Mouse (Mus musculus) limb, embryonic 10.5 days (tissue): ENCODE results near the gene Baiap2l2. TPM values are rescaled to one million over a fixed set of nuclear protein-coding genes. Genes with fewer than 3 reads are reported as not detected.
A peak's percentile ranks its signal among the peaks of the same experiment; 100 is the strongest.

Source experiments
- DNase-seq: peaks from one replicate; pipeline ENCODE4 v3.0.0-alpha.2; 2017; ENCODE audit warnings: low spot score
- H3K27ac ChIP-seq: fragments of 300-500 bp; sonication (generic); 2 replicates; pipeline ENCODE4 v1.5.1; 2016; ENCODE audit warnings: mild to moderate bottlenecking
- H3K27me3 ChIP-seq: fragments of 300-500 bp; sonication (generic); 2 replicates; pipeline ENCODE4 v1.6.1; 2016; ENCODE audit warnings: low read depth, mild to moderate bottlenecking; ENCODE audit not compliant: poor library complexity, severe bottlenecking
- H3K36me3 ChIP-seq: fragments of 300-500 bp; sonication (generic); 2 replicates; pipeline ENCODE4 v1.6.1; 2016; ENCODE audit warnings: mild to moderate bottlenecking, moderate library complexity
- H3K4me1 ChIP-seq: fragments of 300-500 bp; sonication (generic); 2 replicates; pipeline ENCODE4 v1.6.1; 2016
- H3K4me3 ChIP-seq: fragments of 300-500 bp; sonication (generic); 2 replicates; pipeline ENCODE4 v1.5.1; 2016; ENCODE audit warnings: mild to moderate bottlenecking, moderate library complexity
- H3K9me3 ChIP-seq: fragments of 300-500 bp; sonication (generic); replicated peaks from 2 replicates; pipeline ENCODE4 v1.6.1; 2016; ENCODE audit warnings: mild to moderate bottlenecking
- WGBS: fragments of 180-500 bp; shearing (Covaris S2); methylation state at CpG from one replicate; pipeline ENCODE4 v1.1.7; 2016; 5-methylcytosine and 5-hydroxymethylcytosine counted together
- polyA plus RNA-seq: library from polyadenylated mRNA; unstranded; fragments of >200 nt; fragmentation: Nextera tagmentation; extraction: Ambion mirVana; gene quantifications from 2 replicates; pipeline ENCODE4 v1.2.1, GENCODE M21; 2016

Gene Baiap2l2
- polyA plus RNA-seq, 1 experiment from 2014 or later, result 3.1 TPM

DNA sequence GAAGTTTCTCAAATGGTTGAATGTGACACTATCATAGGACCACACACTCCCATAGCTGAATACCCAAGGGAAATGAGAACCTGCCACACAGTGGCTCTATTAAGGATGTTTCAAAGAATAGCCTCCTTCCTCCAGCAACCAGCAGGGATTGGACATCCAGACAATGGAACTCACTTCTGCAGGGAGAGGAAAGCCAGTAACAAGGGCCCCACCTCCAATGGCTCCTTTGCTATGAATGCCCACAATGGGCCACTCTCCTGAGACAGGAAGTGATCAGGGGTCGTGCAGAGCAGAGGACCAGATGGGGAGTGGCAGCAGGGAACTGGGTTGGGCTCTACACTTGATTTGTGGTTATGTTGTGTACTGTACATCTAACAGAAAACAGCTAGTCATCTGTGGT, 16.8 kb downstream of the Baiap2l2 start:
- no peak for DNase-seq
- Histone ChIP-seq H3K4me1 (peaks cover 14% of the 10 kb centered on the region), H3K27me3 (peaks cover 49% of the 10 kb centered on the region), H3K36me3 (no peaks in the 10 kb centered on the region), H3K9me3 (no peaks in the 10 kb centered on the region), H3K4me3 (no peak overlapping the region), H3K27ac (no peak overlapping the region)
- 14% methylated on average over 1 of the region's 1 CpGs for WGBS

DNA sequence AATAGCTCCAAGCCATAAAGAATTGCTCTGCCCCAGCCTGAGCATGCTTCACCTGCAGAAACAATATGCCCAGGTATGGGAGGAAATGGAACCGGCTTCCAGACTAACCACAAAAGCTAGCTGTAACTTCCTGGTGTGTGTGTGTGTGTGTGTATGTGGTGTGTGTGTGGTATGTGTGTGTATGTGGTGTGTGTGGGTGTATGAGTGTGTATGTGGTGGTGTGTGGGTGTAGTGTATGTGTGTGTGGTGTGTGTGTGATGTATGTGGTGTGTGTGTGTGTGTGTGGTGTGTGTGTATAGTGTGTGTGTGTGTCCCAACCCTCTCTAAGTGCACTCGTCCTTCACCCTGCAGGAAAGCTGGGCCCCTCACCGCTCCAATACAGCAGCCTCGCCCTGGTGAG, 20.0 kb downstream of the Baiap2l2 start:
- H3K27ac ChIP-seq, result no peak overlapping the region
- no peaks in the 10 kb centered on the region for H3K36me3 ChIP-seq
- H3K4me1 ChIP-seq, result peaks cover 24% of the 10 kb centered on the region
- WGBS, result 76% methylated on average over 4 of the region's 4 CpGs
- H3K27me3 ChIP-seq, result peaks cover 62% of the 10 kb centered on the region
- no peaks in the 10 kb centered on the region for H3K9me3 ChIP-seq
- DNase-seq, result no peak
- H3K4me3 ChIP-seq, result no peak overlapping the region

DNA sequence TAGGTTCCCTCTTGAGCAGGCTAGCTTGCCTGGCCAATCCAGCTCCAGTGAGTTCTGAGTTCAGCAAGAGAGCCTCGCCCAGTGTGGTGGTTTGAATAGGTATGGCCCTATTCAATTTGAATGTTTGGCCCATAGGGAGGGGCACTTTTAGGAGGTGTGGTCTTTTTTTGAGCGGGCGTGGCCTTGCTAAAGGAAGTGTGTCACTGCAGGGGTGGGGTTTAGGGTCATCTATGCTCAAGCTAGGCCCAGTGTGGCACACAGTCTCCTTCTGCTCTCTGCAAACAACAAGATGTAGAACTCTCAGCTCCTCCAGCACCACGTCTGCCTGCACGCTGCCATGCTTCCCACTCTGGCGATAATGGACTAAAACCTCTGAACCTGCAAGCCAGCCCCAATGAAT, 21.6 kb downstream of the Baiap2l2 start:
- H3K27ac ChIP-seq, result no peak overlapping the region
- peaks cover 66% of the 10 kb centered on the region for H3K27me3 ChIP-seq
- 92% methylated on average over 6 of the region's 6 CpGs for WGBS
- no peak for DNase-seq
- peaks cover 28% of the 10 kb centered on the region for H3K4me1 ChIP-seq
- H3K9me3 ChIP-seq, result no peaks in the 10 kb centered on the region
- H3K4me3 ChIP-seq, result no peak overlapping the region
- H3K36me3 ChIP-seq, result no peaks in the 10 kb centered on the region

DNA sequence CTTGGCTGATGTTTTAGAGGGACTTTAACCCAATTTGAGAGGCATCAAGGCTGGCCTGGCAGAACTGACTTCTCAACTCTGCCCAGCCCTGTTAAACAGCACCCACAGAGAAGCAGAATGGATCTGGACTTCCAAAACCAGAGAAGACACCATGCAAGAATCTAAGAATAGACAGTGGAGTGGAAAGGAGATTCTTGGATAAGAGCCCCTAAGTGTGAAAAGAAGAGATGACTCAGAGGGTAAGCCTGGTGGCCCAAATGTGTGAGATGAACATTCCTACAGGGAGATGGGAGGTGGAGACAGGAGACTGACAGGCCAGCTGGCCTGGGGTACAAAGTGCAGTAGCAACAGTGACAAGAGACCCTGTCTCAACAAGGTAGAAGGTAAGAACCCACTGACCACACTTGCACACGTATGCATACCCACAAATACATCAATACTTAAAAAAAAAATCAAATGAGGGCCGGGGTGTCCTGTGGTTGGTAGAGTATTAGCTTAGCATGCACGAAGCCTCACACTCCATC, 22.5 kb downstream of the Baiap2l2 start:
- Histone ChIP-seq H3K9me3 (no peaks in the 10 kb centered on the region), H3K4me1 (peaks cover 35% of the 10 kb centered on the region), H3K27ac (no peak overlapping the region), H3K4me3 (no peak overlapping the region), H3K27me3 (peaks cover 66% of the 10 kb centered on the region), H3K36me3 (no peaks in the 10 kb centered on the region)
- 99% methylated on average over 3 of the region's 3 CpGs for WGBS
- no peak for DNase-seq

DNA sequence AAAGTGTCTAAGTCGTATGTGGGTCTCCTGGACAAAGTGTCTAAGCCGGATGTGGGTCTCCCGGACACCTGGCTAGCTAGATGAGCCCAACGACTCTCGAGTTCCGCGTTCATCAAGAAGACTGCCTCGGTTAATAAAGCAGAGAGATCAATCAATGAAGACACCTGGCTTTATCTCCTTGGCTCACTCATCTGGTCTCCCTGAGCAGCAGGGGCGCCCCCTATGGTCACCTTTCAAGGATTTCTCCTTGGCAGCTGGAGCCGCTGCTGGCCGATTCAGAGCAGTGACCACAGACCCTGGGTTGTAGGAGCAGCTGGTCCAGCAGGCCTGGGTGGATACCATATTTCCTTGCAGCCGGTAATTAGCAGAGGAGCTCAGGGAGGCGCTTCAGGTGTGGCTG, 23.0 kb downstream of the Baiap2l2 start:
- no peaks in the 10 kb centered on the region for H3K9me3 ChIP-seq
- WGBS, result 24% methylated on average over 13 of the region's 13 CpGs
- peaks cover 35% of the 10 kb centered on the region for H3K4me1 ChIP-seq
- H3K27me3 ChIP-seq, result peaks cover 61% of the 10 kb centered on the region
- H3K4me3 ChIP-seq, result peak overlapping the region; percentile 83
- DNase-seq, result peak; percentile 61
- no peaks in the 10 kb centered on the region for H3K36me3 ChIP-seq
- H3K27ac ChIP-seq, result no peak overlapping the region

- 1% methylated on average over 26 of the region's 28 CpGs for WGBS
- Histone ChIP-seq H3K36me3 (no peaks in the 10 kb centered on the region), H3K4me3 (peak overlapping the region; percentile 83), H3K27me3 (peaks cover 61% of the 10 kb centered on the region), H3K4me1 (peaks cover 35% of the 10 kb centered on the region), H3K9me3 (no peaks in the 10 kb centered on the region), H3K27ac (peak overlapping the region; percentile 77)
- DNase-seq, result peak; percentile 64
Measured at GRCm38 (mm10) chr15:79261757-79262156, 23.6 kb downstream of the Baiap2l2 start.

DNA sequence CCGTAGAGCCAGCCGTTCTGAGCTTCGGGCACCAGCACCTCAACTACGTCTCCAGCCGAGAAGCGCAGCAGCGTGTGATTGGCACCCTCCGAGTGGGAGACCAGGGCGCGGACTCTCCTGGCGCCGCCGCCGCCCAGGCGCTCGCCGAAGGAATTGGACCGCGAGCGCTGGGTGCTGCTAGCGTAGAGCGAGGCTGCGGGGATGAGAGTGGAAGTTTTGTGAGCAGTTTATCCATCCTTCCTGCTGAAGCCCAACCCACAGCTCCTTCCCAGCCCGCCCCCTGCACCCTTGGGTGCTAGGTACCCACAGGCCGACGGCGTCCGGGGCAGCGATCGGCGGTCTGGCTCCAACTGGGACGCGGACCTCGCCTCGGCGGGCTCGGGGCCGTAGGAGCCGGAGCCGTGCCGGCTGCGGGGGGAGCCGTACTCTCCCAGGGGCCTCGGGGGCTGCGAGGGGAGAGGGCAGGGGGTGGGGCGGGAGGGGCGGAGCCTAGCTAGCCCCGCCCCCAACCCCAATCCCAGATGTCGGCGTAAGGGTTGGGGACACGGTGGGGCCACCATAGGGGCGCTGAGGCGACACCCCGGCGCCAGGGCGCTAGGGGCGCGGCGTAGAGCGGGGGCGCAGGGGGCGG, 24.1 kb downstream of the Baiap2l2 start:
- WGBS, result 1% methylated on average over 55 of the region's 62 CpGs
- H3K4me3 ChIP-seq, result peak overlapping the region; percentile 83
- H3K27me3 ChIP-seq, result peaks cover 61% of the 10 kb centered on the region
- peak; percentile 68 for DNase-seq
- no peaks in the 10 kb centered on the region for H3K9me3 ChIP-seq
- no peaks in the 10 kb centered on the region for H3K36me3 ChIP-seq
- peak overlapping the region; percentile 77 for H3K27ac ChIP-seq
- peaks cover 35% of the 10 kb centered on the region for H3K4me1 ChIP-seq

DNA sequence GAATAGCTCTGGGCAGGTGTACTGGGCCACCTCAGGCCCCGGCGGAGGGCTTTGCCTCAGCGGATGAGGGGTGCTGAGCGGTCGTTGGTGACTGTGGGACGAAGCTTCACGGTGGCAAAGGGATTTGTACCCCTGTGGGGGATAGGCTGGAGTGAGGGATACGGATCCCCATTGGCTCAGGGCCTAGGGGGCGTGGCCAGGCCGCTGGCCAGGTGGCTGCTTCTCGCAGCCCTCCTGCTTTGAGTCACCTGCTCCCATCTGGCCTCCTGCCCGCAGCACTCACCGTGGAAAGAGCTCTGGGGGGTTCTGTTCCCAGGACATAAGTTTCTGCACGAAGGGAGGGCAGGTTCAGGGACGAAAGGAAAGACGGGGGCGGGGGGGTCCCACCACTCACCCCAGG, 26.8 kb downstream of the Baiap2l2 start:
- Histone ChIP-seq H3K36me3 (no peaks in the 10 kb centered on the region), H3K4me3 (no peak overlapping the region), H3K27ac (no peak overlapping the region), H3K9me3 (no peaks in the 10 kb centered on the region), H3K27me3 (peaks cover 75% of the 10 kb centered on the region), H3K4me1 (peaks cover 47% of the 10 kb centered on the region)
- DNase-seq, result no peak
- WGBS, result 27% methylated on average over 17 of the region's 17 CpGs

DNA sequence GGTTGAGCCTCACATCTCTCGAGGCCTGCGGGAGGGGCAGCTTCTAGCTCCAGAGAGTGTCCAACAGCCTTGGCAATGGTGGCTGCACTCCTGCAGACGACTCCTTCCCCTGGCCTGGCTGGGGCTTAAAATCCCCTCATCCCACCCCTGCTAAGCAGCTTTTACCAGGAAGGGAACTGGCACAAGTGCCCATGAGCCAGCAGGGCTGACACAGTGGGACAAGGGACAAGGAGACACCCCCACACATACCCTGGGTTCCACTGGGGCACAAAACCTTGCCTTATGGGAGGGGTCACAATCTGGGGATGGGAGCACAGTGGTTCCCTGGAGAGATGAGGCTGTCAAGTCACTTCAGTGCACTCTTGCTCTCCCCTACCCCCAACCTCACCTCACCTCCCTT, 30.7 kb downstream of the Baiap2l2 start, which contains the start of gene Slc16a8:
TSS of gene Slc16a8 (minus strand) at position 101 of the 400 bp plus-strand sequence.
- no peaks in the 10 kb centered on the region for H3K36me3 ChIP-seq
- no peak for DNase-seq
- H3K9me3 ChIP-seq, result no peaks in the 10 kb centered on the region
- peaks cover 55% of the 10 kb centered on the region for H3K4me1 ChIP-seq
- no peak within 1 kb of the TSS for H3K4me3 ChIP-seq
- H3K27ac ChIP-seq, result peak within 1 kb of the TSS; percentile 36; the same call in 1 of the 2 replicates
- WGBS, result 51% methylated on average over 3 of the region's 3 CpGs
- peaks cover 75% of the 10 kb centered on the region for H3K27me3 ChIP-seq

DNA sequence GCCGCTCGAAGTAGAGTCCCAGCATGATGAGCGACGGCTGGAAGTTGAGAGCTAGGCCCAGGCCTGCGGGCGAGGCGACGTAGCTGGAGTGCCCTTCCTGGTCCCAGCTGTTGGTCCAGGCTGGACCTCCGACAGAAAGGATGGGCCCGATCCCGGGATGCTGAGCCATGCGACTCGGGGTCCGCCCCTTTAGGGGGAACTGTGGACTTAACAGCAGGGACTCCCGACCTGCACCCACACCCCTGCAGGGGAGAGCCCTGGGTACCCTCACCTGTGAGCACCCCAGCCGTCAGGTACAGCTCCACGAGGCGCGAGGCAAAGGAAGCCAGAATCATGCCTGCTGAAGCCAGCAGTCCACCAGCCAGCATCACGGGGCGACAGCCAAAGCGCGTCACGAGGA, 32.8 kb downstream of the Baiap2l2 start:
- Histone ChIP-seq H3K4me3 (peak overlapping the region; percentile 51), H3K36me3 (peaks cover 17% of the 10 kb centered on the region), H3K27me3 (peaks cover 61% of the 10 kb centered on the region), H3K9me3 (no peaks in the 10 kb centered on the region), H3K4me1 (peaks cover 42% of the 10 kb centered on the region), H3K27ac (peak overlapping the region; percentile 71)
- DNase-seq, result no peak
- WGBS, result 33% methylated on average over 24 of the region's 24 CpGs

DNA sequence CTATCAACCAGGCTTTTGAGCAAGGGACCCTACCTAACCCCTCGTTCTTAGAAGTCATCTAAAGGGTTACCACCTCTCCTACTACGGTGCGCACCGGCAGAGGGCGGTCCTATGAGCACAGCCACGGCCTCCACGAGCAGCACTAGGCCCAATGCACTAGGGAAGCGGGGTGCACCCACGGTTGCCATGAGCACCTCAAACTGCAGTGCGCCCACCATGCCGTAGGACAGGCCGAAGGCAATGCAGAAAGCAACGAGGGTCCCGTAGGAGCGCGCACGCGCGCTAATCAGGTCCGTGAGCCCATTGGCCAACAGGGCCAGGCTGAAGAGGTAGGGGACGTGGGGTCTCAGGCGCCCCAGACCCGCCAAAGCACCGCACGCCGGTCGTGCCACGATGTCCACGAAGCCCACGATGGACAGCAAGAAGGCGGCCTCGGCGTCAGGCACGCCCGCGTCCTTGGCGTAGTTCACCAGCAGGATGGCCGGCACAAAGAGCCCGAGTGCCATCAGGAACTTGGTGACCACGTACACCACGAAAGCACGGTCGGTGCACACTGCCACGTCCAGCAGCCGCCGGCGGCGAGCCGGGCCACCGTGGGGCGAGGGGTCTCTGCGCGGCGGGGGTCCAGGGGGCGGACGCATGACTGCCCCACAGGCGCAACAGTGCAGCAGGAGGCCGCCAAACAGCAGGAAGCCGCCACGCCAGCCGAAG, 33.4 kb downstream of the Baiap2l2 start:
- H3K4me1 ChIP-seq, result peaks cover 42% of the 10 kb centered on the region
- 3% methylated on average over 61 of the region's 61 CpGs for WGBS
- DNase-seq, result peak; percentile 68
- peak overlapping the region; percentile 51 for H3K4me3 ChIP-seq
- no peaks in the 10 kb centered on the region for H3K9me3 ChIP-seq
- peaks cover 61% of the 10 kb centered on the region for H3K27me3 ChIP-seq
- H3K27ac ChIP-seq, result peak overlapping the region; percentile 71
- peaks cover 22% of the 10 kb centered on the region for H3K36me3 ChIP-seq

GRCm38 (mm10) chr15:79251168-79251567, 34.2 kb downstream of the Baiap2l2 start:
- H3K4me1 ChIP-seq, result peaks cover 42% of the 10 kb centered on the region
- peaks cover 30% of the 10 kb centered on the region for H3K36me3 ChIP-seq
- no peak overlapping the region for H3K27ac ChIP-seq
- WGBS, result 54% methylated on average over 7 of the region's 7 CpGs
- H3K4me3 ChIP-seq, result no peak overlapping the region
- no peak for DNase-seq
- peaks cover 61% of the 10 kb centered on the region for H3K27me3 ChIP-seq
- H3K9me3 ChIP-seq, result no peaks in the 10 kb centered on the region

DNA sequence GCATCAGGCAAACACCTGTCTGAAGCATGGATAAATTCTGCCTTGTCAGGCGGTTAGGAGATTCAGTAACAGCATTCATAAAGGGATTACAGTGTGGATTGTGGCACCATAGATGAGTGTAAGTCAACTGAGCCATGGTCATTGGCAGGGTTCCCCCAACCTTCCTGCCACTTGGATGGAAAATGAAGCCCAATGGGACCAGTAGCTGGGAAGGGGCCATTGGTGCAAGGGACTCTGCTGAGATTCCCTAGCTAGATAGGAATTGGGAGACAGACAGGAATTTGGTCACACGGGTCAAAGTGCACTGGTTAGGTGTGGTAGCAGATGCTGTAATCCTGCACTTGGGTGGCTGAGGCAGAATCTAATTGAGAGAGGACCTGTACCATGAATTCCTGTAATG, 35.1 kb downstream of the Baiap2l2 start:
- 77% methylated on average over 2 of the region's 2 CpGs for WGBS
- H3K4me1 ChIP-seq, result peaks cover 42% of the 10 kb centered on the region
- H3K27me3 ChIP-seq, result peaks cover 56% of the 10 kb centered on the region

More for the DNA sequence above, 35.1 kb downstream of the Baiap2l2 start:
- no peak overlapping the region for H3K4me3 ChIP-seq
- no peak for DNase-seq
- no peak overlapping the region for H3K27ac ChIP-seq
- no peaks in the 10 kb centered on the region for H3K9me3 ChIP-seq
- H3K36me3 ChIP-seq, result peaks cover 39% of the 10 kb centered on the region
